Mouse (Mus musculus) embryonic fibroblast, embryonic 13.5 days (primary cell): ENCODE data around the gene Rita1.

Source experiments
- CTCF ChIP-seq: IDR thresholded peaks from 2 replicates; pipeline ENCODE4 v1.5.1; 2011; ENCODE audit warnings: mild to moderate bottlenecking, control low read depth, low read length, moderate library complexity, borderline replicate concordance; ENCODE audit not compliant: insufficient read depth
- POLR2A ChIP-seq: IDR thresholded peaks from 2 replicates; pipeline ENCODE4 v1.6.1; 2011; ENCODE audit warnings: low read depth, mild to moderate bottlenecking, control low read depth, low read length, moderate library complexity

GRCm38 (mm10) chr5:120571056-120571740 is 41.2 kb downstream of the Rita1 start:
- no peak for TF ChIP-seq CTCF
- no peak for TF ChIP-seq POLR2A
